Mouse (Mus musculus): ENCODE results near the gene Mov10l1.

- no peak for TF ChIP-seq CTCF (IDR thresholded peaks at IDR 0.05; ENCODE audit: borderline replicate concordance, insufficient read depth, low read depth, low read length)
- no peak for TF ChIP-seq POLR2A (IDR thresholded peaks at IDR 0.05; ENCODE audit: borderline replicate concordance, insufficient read depth, low read length)
Observed at GRCm38 (mm10) chr15:89054666-89055065, 72.0 kb downstream of the Mov10l1 start.

Measured in cerebellum, adult 2 months (tissue).